Mouse (Mus musculus) limb, embryonic 14.5 days (tissue): ENCODE measurements around the gene Higd1b. TPM values are rescaled to one million over a fixed set of nuclear protein-coding genes. Genes with fewer than 3 reads are reported as not detected.

Source experiments
- ATAC-seq: fragments of 200-750 bp; cut with Nextera tagmentation; 2 replicates; pipeline ENCODE4 v1.8.0; 2017; ENCODE audit warnings: low read depth, moderate number of reproducible peaks, moderate TSS enrichment; ENCODE audit not compliant: low FRiP score
- DNase-seq: peaks from one replicate; pipeline ENCODE4 v3.0.0-alpha.2; 2015; ENCODE audit warnings: low spot score
- H3K27ac ChIP-seq: fragments of 300-500 bp; sonication (generic); replicated peaks from 2 replicates; pipeline ENCODE4 v1.5.1; 2014; ENCODE audit warnings: low read depth, mild to moderate bottlenecking, low read length, moderate library complexity, mixed read lengths
- H3K27me3 ChIP-seq: fragments of 300-500 bp; sonication (generic); 2 replicates; pipeline ENCODE4 v1.6.1; 2014; ENCODE audit warnings: low read length, mixed read lengths; ENCODE audit not compliant: control insufficient read depth, insufficient read depth
- H3K36me3 ChIP-seq: fragments of 300-500 bp; sonication (generic); 2 replicates; pipeline ENCODE4 v1.6.1; 2014; ENCODE audit warnings: mild to moderate bottlenecking, low read length, moderate library complexity, mixed read lengths; ENCODE audit not compliant: control insufficient read depth, insufficient read depth
- H3K4me1 ChIP-seq: fragments of 300-500 bp; sonication (generic); 2 replicates; pipeline ENCODE4 v1.6.1; 2014; ENCODE audit warnings: antibody characterized with exemption, low read length, mixed read lengths; ENCODE audit not compliant: control insufficient read depth, insufficient read depth
- H3K4me2 ChIP-seq: fragments of 300-500 bp; sonication (generic); replicated peaks from 2 replicates; pipeline ENCODE4 v1.6.1; 2014; ENCODE audit warnings: low read depth, mild to moderate bottlenecking, low read length, moderate library complexity; ENCODE audit not compliant: severe bottlenecking
- H3K4me3 ChIP-seq: fragments of 300-500 bp; sonication (generic); replicated peaks from 2 replicates; pipeline ENCODE4 v1.5.1; 2014; ENCODE audit warnings: low read length
- H3K9ac ChIP-seq: fragments of 300-500 bp; sonication (generic); 2 replicates; pipeline ENCODE4 v1.6.1; 2014; ENCODE audit warnings: mild to moderate bottlenecking, low read depth, low read length, moderate library complexity; ENCODE audit not compliant: severe bottlenecking
- H3K9me3 ChIP-seq: fragments of 300-500 bp; sonication (generic); 2 replicates; pipeline ENCODE4 v1.6.1; 2016; ENCODE audit warnings: low read length; ENCODE audit not compliant: control insufficient read depth
- POLR2A ChIP-seq: fragments of 200-500 bp; IDR thresholded peaks from 2 replicates; pipeline ENCODE4 v1.8.0; 2012; ENCODE audit warnings: inconsistent platforms, mild to moderate bottlenecking, moderate library complexity, borderline replicate concordance; ENCODE audit not compliant: insufficient read depth, insufficient read length; ENCODE audit errors: extremely low read depth
- WGBS: fragments of 180-500 bp; shearing (Covaris S2); extraction: QIAGEN DNeasy Blood & Tissue Kit; methylation state at CpG from one replicate; pipeline ENCODE4 v1.1.7; 2014; 5-methylcytosine and 5-hydroxymethylcytosine counted together
- polyA plus RNA-seq, 2 experiments: library from polyadenylated mRNA; depleted of rRNA in 1 of 2; stranded (reverse) in 1 of 2; unstranded in 1 of 2; fragments of >200 nt; fragmentation: Nextera tagmentation in 1 of 2; extraction: Ambion mirVana in 1 of 2; gene quantifications; 2 replicates each; pipeline versions ENCODE4 v1.2.1 to v1.2.3; 2012 to 2014

Gene Higd1b
- polyA plus RNA-seq, 2 experiments, result 0.43 TPM; not detected in 1

GRCm38 (mm10) chr11:102808246-102808645 lies 27.4 kb upstream of the Higd1b start:
- 78% methylated on average over 5 of the region's 5 CpGs for WGBS
- no peak overlapping the region for H3K4me2 ChIP-seq
- H3K4me3 ChIP-seq, result no peak overlapping the region
- H3K9me3 ChIP-seq, result no peaks in the 10 kb centered on the region
- peaks cover 9% of the 10 kb centered on the region for H3K4me1 ChIP-seq
- DNase-seq (no peak), ATAC-seq (no peak)
- no peak overlapping the region for H3K27ac ChIP-seq
- no peak overlapping the region for H3K9ac ChIP-seq
- peaks cover 8% of the 10 kb centered on the region for H3K36me3 ChIP-seq
- TF ChIP-seq POLR2A, result no peak
- no peaks in the 10 kb centered on the region for H3K27me3 ChIP-seq

- H3K9ac ChIP-seq, result no peak overlapping the region
- H3K4me2 ChIP-seq, result no peak overlapping the region
- peak; percentile 13 for DNase-seq
- 37% methylated on average over 4 of the region's 4 CpGs for WGBS
- TF ChIP-seq POLR2A, result no peak
- no peak overlapping the region for H3K4me3 ChIP-seq
- H3K27ac ChIP-seq, result no peak overlapping the region
- ATAC-seq, result no peak
- peaks cover 4% of the 10 kb centered on the region; the same call in 1 of the 2 replicates for H3K36me3 ChIP-seq
- no peaks in the 10 kb centered on the region for H3K9me3 ChIP-seq
- no peaks in the 10 kb centered on the region for H3K27me3 ChIP-seq
- peaks cover 18% of the 10 kb centered on the region for H3K4me1 ChIP-seq
These were observed 24.7 kb upstream of the Higd1b start for GRCm38 (mm10) chr11:102810721-102811485.

GRCm38 (mm10) chr11:102814881-102815280 lies 20.8 kb upstream of the Higd1b start:
- H3K27ac ChIP-seq, result no peak overlapping the region
- H3K27me3 ChIP-seq, result no peaks in the 10 kb centered on the region
- H3K9me3 ChIP-seq, result no peaks in the 10 kb centered on the region
- no peak for DNase-seq
- no peak for ATAC-seq
- H3K9ac ChIP-seq, result no peak overlapping the region
- TF ChIP-seq POLR2A, result no peak
- peaks cover 36% of the 10 kb centered on the region for H3K4me1 ChIP-seq
- no peak overlapping the region for H3K4me3 ChIP-seq
- H3K4me2 ChIP-seq, result no peak overlapping the region
- peaks cover 4% of the 10 kb centered on the region; the same call in 1 of the 2 replicates for H3K36me3 ChIP-seq

GRCm38 (mm10) chr11:102818121-102819020 lies 17.3 kb upstream of the Higd1b start:
- no peak for TF ChIP-seq POLR2A
- DNase-seq (no peak), ATAC-seq (peak; percentile 39)
- Histone ChIP-seq H3K4me1 (peaks cover 27% of the 10 kb centered on the region), H3K4me3 (peak overlapping the region; percentile 85), H3K27me3 (no peaks in the 10 kb centered on the region), H3K9me3 (no peaks in the 10 kb centered on the region), H3K36me3 (no peaks in the 10 kb centered on the region), H3K27ac (peak overlapping the region; percentile 99), H3K9ac (peak overlapping the region; percentile 99), H3K4me2 (peak overlapping the region; percentile 78)
- under 1% methylated on average over 44 of the region's 92 CpGs for WGBS

GRCm38 (mm10) chr11:102819021-102819782 lies 16.4 kb upstream of the Higd1b start, which contains the start of gene Gjc1:
TSS of gene Gjc1 (minus strand) at chr11:102819700.
- Histone ChIP-seq H3K9ac (peak within 1 kb of the TSS; percentile 99), H3K9me3 (no peaks in the 10 kb centered on the region), H3K4me2 (peak within 1 kb of the TSS; percentile 78), H3K4me3 (peak within 1 kb of the TSS; percentile 85), H3K4me1 (peaks cover 27% of the 10 kb centered on the region), H3K27me3 (no peaks in the 10 kb centered on the region), H3K36me3 (no peaks in the 10 kb centered on the region), H3K27ac (peak within 1 kb of the TSS; percentile 99)
- peak; percentile 68; the same call in 1 of the 2 replicates for TF ChIP-seq POLR2A
- ATAC-seq (peak; percentile 90), DNase-seq (peak; percentile 77)
- under 1% methylated on average over 59 of the region's 97 CpGs for WGBS
